Mouse (Mus musculus): Measurements from ENCODE around the gene Ormdl3. TPM values are rescaled to one million over a fixed set of nuclear protein-coding genes. Genes with fewer than 3 reads are reported as not detected.
"Not testable (repeated sequence)": the region's sequence is repeated elsewhere in the genome, so short reads cannot be mapped to it uniquely, and the experiment has no call there.

Gene Ormdl3
- total and polyA plus RNA-seq, 2 experiments from 2014 or later, result 115 to 119 TPM

DNA sequence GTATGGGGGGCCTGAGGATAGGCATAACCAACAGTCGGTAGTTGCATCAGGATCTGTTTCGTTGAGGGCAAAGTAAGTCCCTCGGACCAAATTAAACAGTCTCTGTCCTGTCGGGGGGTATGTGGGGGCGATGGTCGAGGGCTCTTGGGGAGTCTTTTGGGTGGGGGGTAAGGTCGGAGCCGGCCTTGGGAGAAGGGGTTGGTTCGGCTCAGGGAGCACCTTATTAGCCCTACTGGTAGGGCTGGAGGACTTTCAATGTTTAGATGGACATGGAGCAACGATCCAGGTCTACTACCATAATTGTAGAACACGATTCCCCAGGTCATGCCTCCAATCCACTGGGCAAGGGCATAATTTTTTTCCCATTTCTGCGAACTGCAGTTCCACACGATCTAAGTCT is 33.6 kb upstream of the Ormdl3 start:
- 93% methylated on average over 13 of the region's 13 CpGs for WGBS
- DNase-seq, result no peak

GRCm38 (mm10) chr11:98606763-98607162 is 19.6 kb upstream of the Ormdl3 start:
- peak; percentile 76 for DNase-seq
- Histone ChIP-seq H3K4me2 (ENCODE audit: low read depth) (no peak overlapping the region), H3K4me3 (ENCODE audit: low read depth, low read length) (no peak overlapping the region), H3K4me1 (ENCODE audit: insufficient read depth) (no peaks in the 10 kb centered on the region), H3K9me3 (ENCODE audit: low read length) (no peaks in the 10 kb centered on the region), H3K27ac (ENCODE audit: low read depth, low read length) (no peak overlapping the region), H3K27me3 (ENCODE audit: insufficient read depth, low read length) (no peaks in the 10 kb centered on the region; the same call in 1 of the 2 replicates), H3K36me3 (ENCODE audit: insufficient read depth) (no peaks in the 10 kb centered on the region), H3K9ac (no peak overlapping the region)
- TF ChIP-seq CTCF (IDR thresholded peaks at IDR 0.05; ENCODE audit: low read depth), result peak; percentile 91
- ATAC-seq, result peak; percentile 65; the same call in 1 of the 2 replicates
- 13% methylated on average over 3 of the region's 3 CpGs for WGBS

More for the DNA sequence above, 33.6 kb upstream of the Ormdl3 start:
- Histone ChIP-seq H3K4me3 (ENCODE audit: low read depth, low read length) (no peak overlapping the region), H3K9me3 (ENCODE audit: low read length) (no peaks in the 10 kb centered on the region), H3K4me2 (ENCODE audit: low read depth) (no peak overlapping the region), H3K27ac (ENCODE audit: low read depth, low read length) (no peak overlapping the region), H3K4me1 (ENCODE audit: insufficient read depth) (no peaks in the 10 kb centered on the region), H3K27me3 (ENCODE audit: insufficient read depth, low read length) (no peaks in the 10 kb centered on the region), H3K9ac (no peak overlapping the region), H3K36me3 (ENCODE audit: insufficient read depth) (no peaks in the 10 kb centered on the region)
- no peak for ATAC-seq
- TF ChIP-seq CTCF (IDR thresholded peaks at IDR 0.05; ENCODE audit: low read depth), result no peak

DNA sequence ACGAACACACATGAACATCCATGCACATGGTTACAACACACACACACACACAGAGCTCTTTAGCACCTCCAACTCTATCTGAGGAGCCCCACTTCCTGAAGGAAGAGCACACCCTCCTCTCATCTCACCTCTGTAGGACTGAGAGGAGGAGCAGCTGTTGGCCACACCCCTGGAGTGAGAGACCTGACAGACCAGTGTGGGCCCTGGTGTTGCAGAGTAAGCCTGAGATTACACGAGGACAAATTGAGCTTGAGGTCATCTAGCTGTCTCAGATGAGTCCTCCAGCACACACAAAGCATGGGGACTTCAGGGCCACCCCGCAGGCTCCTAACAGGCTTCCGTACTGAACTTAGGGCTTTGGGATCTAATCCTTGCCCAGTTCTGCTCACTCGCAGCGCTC is 17.7 kb upstream of the Ormdl3 start:
- not testable (repeated sequence) for H3K9ac ChIP-seq; H3K4me2 ChIP-seq (ENCODE audit: low read depth); H3K36me3 ChIP-seq (ENCODE audit: insufficient read depth); H3K27me3 ChIP-seq (ENCODE audit: insufficient read depth, low read length); H3K27ac ChIP-seq (ENCODE audit: low read depth, low read length); H3K4me3 ChIP-seq (ENCODE audit: low read depth, low read length); ATAC-seq; H3K9me3 ChIP-seq (ENCODE audit: low read length); H3K4me1 ChIP-seq (ENCODE audit: insufficient read depth); DNase-seq
- WGBS, result 69% methylated on average over 6 of the region's 6 CpGs

DNA sequence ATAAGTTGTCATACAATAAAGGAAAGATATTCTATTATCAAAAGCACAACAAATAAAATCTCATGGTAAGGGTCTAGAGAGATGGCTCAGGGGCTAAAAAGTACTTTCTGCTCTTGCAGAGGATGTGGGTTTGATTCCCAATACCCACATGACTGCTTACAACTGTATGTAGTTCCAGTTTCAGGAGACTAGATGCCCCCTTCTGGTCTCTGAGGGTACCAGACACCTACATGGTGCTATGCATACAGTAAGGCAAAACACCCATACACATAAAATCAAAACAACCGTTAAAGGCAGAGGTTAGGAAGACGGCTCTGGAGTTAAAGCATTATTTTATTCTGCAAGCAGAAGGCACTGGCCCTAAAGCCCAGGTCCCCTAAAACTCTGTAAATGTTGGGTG is 16.8 kb upstream of the Ormdl3 start:
- no peak overlapping the region for H3K9ac ChIP-seq
- 89% methylated on average over 2 of the region's 2 CpGs for WGBS
- H3K27ac ChIP-seq (ENCODE audit: low read depth, low read length), result no peak overlapping the region
- no peak for DNase-seq
- H3K4me1 ChIP-seq (ENCODE audit: insufficient read depth), result no peaks in the 10 kb centered on the region
- no peak for ATAC-seq
- H3K4me2 ChIP-seq (ENCODE audit: low read depth), result no peak overlapping the region
- H3K36me3 ChIP-seq (ENCODE audit: insufficient read depth), result no peaks in the 10 kb centered on the region
- no peaks in the 10 kb centered on the region; the same call in 1 of the 2 replicates for H3K27me3 ChIP-seq (ENCODE audit: insufficient read depth, low read length)
- TF ChIP-seq CTCF (IDR thresholded peaks at IDR 0.05; ENCODE audit: low read depth), result no peak
- no peaks in the 10 kb centered on the region for H3K9me3 ChIP-seq (ENCODE audit: low read length)
- H3K4me3 ChIP-seq (ENCODE audit: low read depth, low read length), result no peak overlapping the region

GRCm38 (mm10) chr11:98602090-98602690 is 15.0 kb upstream of the Ormdl3 start:
- Histone ChIP-seq H3K4me2 (ENCODE audit: low read depth) (peak overlapping the region; percentile 39), H3K4me1 (ENCODE audit: insufficient read depth) (no peaks in the 10 kb centered on the region), H3K27ac (ENCODE audit: low read depth, low read length) (no peak overlapping the region), H3K9me3 (ENCODE audit: low read length) (no peaks in the 10 kb centered on the region), H3K27me3 (ENCODE audit: insufficient read depth, low read length) (no peaks in the 10 kb centered on the region; the same call in 1 of the 2 replicates), H3K9ac (no peak overlapping the region), H3K36me3 (ENCODE audit: insufficient read depth) (no peaks in the 10 kb centered on the region), H3K4me3 (ENCODE audit: low read depth, low read length) (no peak overlapping the region)
- no peak for TF ChIP-seq CTCF (IDR thresholded peaks at IDR 0.05; ENCODE audit: low read depth)
- DNase-seq (no peak), ATAC-seq (no peak)
- WGBS, result 2% methylated on average over 20 of the region's 20 CpGs

DNA sequence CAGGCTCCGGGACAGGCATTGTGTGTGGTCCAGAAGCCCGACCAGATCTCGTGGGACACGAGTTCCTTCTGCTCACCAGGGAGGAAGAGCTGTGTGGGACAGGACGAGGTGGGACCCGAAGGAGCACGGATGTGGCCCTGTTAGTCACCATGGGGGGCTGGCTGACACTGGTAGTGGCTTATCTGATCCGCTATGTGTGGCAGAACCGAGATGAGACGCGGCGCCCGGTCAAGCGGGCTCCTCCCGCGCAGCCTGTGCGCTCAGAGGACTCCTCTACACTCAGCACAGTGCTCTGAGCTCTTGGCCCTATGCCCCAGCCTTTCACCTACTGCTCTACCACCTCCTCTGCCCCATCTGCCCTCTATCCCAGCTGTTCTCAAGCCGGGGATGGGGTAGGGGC is 12.1 kb upstream of the Ormdl3 start:
- peak overlapping the region; percentile 26 for H3K4me2 ChIP-seq (ENCODE audit: low read depth)
- 38% methylated on average over 18 of the region's 18 CpGs for WGBS
- H3K4me1 ChIP-seq (ENCODE audit: insufficient read depth), result no peaks in the 10 kb centered on the region
- no peaks in the 10 kb centered on the region for H3K9me3 ChIP-seq (ENCODE audit: low read length)
- no peaks in the 10 kb centered on the region; the same call in 1 of the 2 replicates for H3K27me3 ChIP-seq (ENCODE audit: insufficient read depth, low read length)
- ATAC-seq, result no peak
- no peak overlapping the region for H3K27ac ChIP-seq (ENCODE audit: low read depth, low read length)
- DNase-seq, result no peak
- no peak for TF ChIP-seq CTCF (IDR thresholded peaks at IDR 0.05; ENCODE audit: low read depth)
- H3K36me3 ChIP-seq (ENCODE audit: insufficient read depth), result no peaks in the 10 kb centered on the region
- no peak overlapping the region for H3K9ac ChIP-seq
- H3K4me3 ChIP-seq (ENCODE audit: low read depth, low read length), result no peak overlapping the region

- TF ChIP-seq CTCF (IDR thresholded peaks at IDR 0.05; ENCODE audit: low read depth), result no peak
- Histone ChIP-seq H3K27ac (ENCODE audit: low read depth, low read length) (no peak overlapping the region), H3K4me1 (ENCODE audit: insufficient read depth) (no peaks in the 10 kb centered on the region), H3K27me3 (ENCODE audit: insufficient read depth, low read length) (no peaks in the 10 kb centered on the region; the same call in 1 of the 2 replicates), H3K9ac (no peak overlapping the region), H3K9me3 (ENCODE audit: low read length) (no peaks in the 10 kb centered on the region), H3K4me2 (ENCODE audit: low read depth) (peak overlapping the region; percentile 26), H3K4me3 (ENCODE audit: low read depth, low read length) (no peak overlapping the region), H3K36me3 (ENCODE audit: insufficient read depth) (no peaks in the 10 kb centered on the region)
- DNase-seq (peak; percentile 35), ATAC-seq (peak; percentile 61)
- 44% methylated on average over 18 of the region's 18 CpGs for WGBS
Observed at GRCm38 (mm10) chr11:98598851-98599290, 11.7 kb upstream of the Ormdl3 start.
